Mouse (Mus musculus) thymus, postnatal 36 days (tissue): Measurements from ENCODE around the gene Sec14l2.
"Not testable (repeated sequence)": the region's sequence is repeated elsewhere in the genome, so short reads cannot be mapped to it uniquely, and the experiment has no call there.

ENCODE experiments used
- DNase-seq, 2 experiments: peaks; one replicate each; pipeline ENCODE4 v3.0.0; 2022; ENCODE audit warnings: mixed read lengths in 2 of 2

The Sec14l2 gene

DNA sequence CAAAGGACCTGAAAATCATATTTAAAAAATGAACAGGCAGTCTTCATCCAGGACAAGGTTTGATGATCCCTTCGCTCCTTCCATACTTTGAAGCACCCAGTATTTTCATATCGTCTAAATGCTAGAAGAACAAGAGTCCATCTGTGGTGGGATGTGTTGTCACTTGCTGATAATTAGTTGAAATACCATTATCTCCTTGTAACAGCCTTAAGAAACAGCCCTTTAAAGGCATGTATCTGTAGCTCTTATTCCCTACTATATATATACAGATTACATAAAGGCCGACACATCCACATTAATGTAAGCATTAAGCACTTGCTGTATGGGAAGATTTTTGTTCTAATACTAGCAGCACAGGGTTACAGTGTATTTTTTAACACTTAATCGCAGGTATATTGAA lies 5.2 kb upstream of the Sec14l2 start:
- DNase-seq = not testable (repeated sequence)

DNA sequence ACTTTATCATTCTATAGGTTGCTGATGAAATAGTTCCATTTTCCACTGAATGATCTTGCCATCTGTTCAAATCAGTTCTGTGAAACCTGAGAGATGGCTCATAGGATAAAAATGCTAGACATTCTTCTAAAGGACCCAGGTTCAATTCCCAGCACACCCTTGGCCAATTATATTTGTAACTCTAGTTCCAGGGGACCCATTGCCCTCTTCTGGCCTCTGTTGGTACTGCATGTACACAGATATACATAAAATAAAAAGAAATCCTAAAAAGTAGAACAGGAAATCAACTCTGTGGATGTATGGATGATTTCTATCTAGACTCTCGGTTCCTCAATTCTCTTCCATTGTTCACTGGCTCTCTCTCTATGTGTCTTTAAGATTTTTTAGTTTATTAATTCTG lies 3.8 kb upstream of the Sec14l2 start:
- DNase-seq = no peak

DNA sequence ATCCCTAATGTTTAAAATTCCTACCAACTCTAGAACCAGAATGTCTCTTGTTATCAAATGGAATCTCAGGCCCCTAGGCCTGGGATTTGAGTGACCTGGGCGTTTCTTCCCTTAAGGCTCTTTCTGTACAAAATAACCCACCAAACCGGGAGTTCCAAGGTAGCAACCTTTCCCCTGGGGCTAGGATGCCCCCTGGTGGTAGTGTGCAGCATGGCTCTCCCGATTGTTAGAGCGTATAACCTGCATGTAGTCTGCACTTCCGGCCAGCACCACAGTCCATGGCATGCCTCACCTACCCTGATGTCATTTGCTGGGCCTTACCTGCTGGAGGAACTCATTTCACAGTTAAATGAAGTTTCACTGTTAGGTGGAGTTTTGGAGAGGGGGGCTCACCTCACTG lies 707 bp upstream of the Sec14l2 start:
- peak; percentile 24 to 30 for DNase-seq

DNA sequence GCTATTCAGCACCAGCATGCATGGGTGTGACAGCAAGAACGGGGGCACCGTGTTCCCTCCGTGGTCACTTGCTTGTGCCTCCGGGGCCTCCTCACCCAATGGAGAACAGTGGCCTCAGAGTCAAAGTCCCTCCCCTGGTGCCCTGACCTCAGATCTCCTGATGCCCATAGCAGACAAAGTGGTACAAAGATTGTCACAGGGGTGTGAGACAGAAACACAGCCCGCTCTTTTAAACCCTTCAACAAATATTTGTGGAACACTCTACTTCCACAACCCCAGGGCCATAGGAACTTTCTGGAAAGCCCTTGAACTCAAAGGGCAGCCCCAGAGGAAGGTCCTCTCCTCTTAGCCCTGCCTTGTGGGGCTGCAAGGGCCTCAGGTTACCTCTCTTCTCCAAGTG lies 989 bp downstream of the Sec14l2 start:
- DNase-seq = no peak

DNA sequence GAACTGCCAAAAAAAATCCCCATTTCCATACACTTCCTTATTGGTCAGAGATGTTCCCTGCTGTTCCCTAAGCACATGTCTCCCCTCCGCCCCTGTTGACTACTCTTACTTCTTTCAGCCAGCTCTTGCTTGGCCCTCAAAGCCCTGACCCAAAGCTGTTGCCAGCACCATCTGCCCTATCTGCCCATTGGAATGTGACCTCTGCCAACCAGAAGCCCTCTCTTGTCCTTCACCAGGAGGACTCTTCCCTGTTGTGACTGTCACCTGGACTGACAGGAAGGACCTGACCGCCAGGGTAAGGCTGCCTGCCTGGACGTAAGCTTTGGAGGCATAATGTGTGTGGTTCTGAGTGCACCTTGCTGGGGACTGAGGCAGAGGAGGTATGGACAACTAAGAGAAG lies 1.5 kb downstream of the Sec14l2 start:
- no peak for DNase-seq

DNA sequence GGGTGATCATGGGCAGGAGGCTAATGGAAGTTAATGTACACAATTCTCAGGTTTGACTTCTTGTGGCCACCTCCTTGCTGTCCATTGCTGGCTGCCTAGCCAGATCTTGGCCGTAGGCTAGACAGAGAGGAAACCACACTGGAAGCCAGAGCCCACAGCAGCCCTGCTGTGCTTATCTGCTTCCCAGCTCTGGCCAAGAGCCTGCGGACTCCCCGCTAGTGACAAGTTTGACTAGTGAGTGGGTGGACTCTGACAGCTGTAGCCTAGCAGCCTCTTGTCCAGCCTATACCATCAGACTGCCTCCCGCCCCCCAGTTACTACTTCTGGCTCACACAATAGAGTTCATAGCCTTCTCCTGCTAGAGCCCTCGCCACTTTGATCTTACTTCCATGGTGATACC lies 3.6 kb downstream of the Sec14l2 start:
- DNase-seq = no peak

DNA sequence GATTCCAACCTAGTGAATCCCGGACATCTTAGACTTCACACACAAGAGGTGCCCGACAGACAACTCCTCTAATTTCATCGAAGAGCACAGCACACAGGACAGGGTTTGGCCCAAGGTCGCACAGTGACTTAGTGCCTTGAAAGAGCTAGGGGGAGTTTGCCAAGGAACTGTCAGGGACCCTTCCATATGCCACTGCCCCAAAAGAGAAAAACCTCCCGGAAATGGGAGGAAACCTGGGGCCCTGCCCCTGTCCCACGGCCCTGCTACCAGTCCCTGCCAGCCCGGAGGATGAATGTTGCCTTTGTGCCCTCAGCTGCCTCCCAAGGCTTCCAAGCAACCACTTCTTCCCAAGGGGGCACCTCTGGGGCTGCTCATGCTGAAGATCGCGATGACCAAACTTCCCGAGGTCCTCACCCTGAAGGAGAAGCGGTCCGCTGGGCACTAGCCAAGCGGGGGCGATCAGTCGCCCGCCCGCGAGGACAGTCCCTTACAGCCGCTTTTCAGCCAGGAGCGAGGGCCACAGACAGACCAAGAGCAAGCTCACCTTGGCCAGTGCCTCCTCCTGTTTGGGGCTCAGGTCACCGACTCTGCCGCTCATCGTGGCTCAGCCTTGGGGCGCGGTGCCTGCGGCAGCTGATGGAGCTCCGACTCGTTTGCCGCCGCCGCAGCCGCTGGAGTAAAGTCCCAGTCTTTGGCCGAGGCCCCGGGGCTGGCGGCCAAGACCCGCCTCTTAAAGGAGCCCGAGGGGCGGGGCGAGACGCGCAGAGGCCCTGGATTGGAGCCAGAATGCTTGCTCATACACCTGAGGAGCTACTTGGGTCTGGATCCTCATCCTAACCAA lies 4.9 kb downstream of the Sec14l2 start:
- DNase-seq = no peak

DNA sequence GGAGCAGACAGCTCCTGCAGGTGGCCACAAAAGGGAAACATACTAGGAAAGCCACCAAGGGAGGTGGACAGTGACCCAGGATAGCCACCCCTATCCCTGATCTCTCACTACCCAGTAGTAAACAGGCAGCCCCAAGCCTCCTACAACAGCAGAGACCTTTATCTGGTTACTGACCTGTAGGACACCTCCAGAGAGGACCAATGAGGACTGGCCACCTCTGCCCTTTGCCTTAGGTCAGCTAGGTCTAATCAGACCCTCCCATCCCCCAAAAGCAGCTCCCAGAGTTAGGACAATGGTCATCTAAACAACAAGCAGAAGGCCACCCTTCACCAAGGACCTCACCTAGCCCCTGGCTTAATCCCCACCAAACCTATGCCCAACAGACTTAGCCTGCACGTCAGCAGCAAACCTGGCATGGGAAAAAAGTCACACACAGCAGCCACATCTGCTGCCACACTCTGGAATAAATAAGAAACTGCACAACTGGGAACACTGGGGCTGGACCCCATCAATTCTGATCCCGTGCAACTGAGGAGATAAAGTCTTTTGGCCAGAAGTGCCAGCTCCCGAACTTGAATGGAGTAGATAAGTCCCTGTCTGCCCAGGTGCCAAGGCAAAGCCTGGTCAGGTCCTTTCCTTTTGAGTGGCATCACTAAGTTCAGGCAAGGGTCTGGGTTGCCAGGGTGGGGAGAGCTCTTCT lies 5.7 kb downstream of the Sec14l2 start:
- DNase-seq = no peak

DNA sequence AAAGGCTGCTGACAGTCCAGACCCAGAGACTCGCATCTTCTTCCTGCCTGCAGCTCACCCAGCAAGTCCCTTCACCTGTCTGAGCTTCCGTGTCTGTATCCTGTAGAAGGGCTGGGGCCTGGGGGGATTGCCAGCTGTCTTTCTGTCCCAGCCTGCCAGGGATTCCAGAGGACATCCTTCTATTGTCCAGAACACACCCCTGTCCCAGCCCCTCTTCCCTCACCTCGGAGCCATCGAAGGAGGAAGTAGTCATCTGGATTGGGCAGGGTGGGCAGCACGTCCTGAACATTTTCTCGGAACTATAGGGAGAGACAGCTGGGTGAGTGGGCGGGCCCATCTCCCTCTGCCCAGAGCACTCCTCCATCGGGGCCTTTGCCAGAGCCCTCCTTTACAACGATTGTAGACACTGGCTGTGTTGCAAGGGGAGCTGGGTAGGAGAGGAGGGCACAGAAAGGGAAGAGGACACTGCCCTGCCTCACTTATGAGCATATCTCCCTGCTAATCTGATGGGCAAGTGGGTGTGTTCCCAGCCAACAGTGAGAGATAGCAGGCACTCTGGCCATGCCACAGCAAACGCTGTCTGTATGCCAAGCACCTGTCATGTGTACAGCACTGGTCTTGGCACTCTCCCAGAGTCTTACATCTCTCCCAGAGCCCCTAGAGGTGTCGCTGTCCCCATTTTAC lies 6.6 kb downstream of the Sec14l2 start:
- no peak for DNase-seq

DNA sequence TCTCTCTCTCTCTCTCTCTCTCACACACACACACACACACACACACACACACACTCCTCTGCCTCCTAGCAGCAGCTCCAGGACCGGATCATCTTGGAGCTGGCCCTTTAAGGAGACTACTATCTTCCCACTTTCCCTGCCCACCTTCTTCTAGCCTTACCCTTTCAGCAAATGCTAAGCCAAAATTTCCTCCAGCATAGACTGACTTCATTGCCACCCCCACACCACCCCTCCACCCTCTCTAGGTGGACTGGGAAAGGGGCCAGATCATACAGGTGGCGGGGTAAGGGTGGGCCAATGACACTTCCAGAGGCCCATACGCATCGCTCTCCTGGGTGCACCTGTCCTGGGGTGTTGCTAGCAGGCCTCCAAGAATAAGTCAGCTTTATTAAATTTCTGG lies 7.8 kb downstream of the Sec14l2 start:
- no peak for DNase-seq

DNA sequence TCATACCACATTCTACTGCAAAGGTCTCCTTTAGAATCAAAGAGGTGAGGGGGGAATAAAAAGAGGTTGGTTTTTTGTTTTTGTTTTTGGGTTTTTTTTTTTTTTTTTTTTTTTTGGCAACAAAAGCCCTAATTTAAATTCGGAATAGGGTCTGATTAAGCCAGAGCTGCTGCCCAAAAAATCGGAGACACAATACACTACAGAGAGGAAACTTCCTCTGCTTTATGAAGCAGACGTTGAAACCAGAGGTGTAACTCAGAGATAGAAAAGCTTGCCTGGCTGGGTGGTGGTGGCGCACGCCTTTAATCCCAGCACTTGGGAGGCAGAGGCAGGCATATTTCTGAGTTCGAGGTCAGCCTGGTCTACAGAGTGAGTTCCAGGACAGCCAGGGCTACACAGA lies 8.7 kb downstream of the Sec14l2 start:
- DNase-seq = not testable (repeated sequence)

DNA sequence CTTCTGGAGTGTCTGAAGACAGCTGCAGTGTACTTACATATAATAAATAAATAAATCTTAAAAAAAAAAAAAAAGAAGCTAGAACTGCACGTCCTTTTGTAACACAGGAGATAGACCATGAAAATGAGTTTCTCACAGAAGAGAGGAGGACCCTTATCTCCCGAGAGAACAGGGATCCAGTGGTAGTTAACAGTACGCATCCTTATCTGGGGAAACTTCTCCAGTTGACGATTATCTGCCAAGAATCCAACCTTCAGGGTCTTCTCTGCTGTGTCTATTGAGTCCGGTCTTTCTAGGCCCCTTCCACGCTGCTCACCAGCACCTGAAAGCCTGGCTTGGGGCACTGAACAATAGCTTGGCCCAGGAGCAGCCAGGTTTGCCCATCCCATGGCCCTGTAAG lies 9.2 kb downstream of the Sec14l2 start:
- no peak for DNase-seq

DNA sequence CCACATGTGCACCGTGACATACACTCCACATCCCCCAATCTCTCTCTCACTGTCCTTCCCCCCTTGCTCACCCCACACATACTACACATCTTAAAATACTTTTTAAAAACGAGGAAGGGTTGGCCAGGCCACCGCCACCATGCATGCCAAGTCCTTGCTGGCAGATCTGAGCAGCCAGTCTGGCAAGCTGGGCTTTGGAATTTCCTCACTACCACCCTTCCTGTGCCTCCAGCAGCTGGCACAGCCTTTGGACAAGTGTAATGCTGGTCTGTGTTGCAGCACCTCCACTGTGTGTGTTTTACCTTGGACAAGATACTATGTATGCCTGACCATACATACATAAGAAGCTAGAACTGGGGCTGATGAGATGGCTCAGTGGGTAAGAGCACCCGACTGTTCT lies 9.7 kb downstream of the Sec14l2 start:
- no peak for DNase-seq

DNA sequence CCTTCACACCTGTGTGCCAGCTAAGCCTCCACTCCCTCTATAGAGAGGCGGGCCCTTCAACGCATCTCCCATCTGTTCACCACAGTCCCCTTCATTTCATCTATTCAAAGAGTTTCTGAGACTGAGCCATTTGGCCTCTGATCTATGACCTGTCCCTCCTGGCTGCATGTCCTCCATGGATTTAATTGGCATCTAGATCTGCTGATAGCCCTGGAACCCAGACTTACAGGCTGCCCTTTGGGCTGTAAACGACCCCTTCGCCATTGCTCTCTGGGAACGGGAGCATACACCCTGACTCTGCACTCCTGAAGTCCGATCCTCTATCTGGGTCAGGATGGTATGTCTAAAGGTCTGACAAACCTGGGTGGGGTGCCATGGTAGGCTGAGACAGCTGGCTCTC lies 10.4 kb downstream of the Sec14l2 start:
- DNase-seq = no peak

DNA sequence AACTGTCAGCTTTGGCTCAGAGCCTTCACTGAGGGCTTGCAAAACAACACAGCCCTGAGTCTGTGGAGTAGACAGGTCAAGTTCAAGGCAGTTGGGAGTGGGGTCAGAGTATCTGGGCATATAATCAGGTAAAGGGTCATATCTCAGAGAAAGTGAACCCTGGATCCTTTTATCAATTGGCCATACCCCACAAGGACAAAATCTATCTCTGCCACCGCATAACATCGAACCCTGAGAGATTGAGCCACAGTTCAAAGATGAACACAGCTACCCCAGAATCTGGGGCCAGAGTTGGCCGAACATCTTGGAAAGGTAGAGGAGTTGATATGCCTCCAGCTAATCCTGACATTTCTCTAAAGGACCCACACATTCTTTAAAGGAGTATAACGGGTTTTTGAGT lies 11.2 kb downstream of the Sec14l2 start:
- no peak for DNase-seq

DNA sequence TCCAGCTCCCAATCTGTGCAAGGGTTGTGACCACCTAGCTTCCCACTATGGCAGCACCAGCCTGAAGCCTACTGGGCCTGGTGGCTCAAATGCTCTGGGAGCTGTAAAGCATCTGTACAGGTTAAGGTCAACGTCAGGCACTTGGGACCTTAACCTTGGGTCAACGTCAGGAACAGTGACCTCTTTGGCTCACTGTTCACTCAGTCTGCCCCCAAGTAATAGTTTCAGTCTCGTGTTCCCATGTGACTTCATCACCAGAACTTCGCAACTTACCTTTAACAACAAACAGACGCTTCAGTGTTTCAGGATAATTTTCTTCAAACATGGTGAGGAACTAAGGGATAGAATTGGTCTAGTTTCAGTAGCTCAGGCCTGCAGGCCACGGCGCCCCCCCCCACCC lies 14.5 kb downstream of the Sec14l2 start:
- no peak for DNase-seq

DNA sequence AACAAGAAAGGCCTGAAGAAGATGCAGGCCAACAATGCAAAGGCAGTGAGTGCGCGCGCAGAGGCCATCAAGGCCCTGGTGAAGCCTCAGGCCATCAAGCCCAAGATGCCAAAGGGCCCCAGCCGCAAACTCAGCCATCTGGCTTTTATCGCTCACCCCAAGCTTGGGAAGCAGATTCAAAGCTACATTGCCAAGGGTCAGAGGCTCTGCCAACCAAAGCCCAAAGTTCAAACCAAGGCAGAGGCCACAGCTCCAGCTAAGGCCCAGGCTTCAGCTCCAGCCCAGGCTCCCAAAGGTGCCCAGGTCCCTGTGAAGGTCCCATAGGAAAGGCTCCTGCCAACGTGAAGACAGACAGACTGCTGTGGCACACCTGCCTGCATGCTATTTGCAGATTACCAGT lies 15.3 kb downstream of the Sec14l2 start:
- DNase-seq = not testable (repeated sequence)

DNA sequence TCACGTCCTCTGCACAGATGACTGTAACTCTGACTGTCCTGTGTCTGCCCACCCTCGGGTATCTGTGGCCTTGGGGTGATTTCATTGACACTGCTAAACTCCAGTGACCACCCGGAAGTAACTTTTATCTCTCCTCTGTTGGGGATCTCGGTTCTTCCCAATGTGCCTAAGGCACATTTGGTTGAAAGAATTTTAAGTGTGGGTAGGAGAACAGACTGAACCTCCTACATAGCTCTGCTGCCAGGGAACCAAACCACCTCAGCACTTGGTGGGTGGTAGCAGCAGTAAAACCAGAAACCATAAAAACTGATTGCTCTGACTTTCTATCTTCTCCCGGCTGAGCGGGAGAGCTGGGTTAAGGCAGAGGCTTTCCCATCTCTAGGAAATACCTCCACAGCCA lies 17.8 kb downstream of the Sec14l2 start:
- no peak for DNase-seq

DNA sequence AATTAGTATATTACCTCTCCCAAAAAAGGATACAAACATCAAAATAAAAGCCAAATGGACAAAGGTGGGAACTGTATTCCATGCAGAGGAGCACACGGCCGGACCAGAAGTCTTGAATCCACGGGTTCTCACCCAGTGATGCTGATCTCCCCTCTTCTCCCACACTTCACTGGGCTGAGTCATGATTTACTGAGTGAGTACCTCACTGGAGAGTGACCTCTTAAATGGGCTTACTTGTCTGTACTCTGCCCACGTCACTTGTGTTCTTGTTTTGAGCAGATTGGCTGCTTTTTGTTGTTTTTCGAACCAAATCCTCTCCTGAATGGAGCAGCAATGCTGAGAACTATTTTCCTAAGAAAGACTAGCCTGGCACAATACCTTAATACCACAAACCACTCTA lies 18.2 kb downstream of the Sec14l2 start:
- DNase-seq = no peak

DNA sequence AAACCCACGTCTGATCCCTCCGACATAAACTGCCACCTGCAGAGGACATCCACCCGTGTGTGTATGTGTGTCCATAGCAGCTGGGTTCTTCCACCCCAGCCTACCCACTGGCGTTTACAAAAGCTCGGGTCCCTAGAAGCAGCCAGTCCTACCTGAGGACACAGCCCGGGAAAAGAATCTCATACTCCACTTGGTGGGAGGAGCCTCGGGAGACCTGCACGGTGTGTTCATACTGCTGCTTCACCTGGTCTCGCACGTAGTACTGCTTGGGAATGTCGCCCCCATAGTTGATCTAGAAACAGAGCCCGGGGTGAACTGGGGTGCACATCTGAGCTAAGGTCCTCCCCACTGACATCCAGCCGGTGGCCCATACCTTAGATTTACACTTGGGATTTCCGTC lies 19.7 kb downstream of the Sec14l2 start:
- no peak for DNase-seq

DNA sequence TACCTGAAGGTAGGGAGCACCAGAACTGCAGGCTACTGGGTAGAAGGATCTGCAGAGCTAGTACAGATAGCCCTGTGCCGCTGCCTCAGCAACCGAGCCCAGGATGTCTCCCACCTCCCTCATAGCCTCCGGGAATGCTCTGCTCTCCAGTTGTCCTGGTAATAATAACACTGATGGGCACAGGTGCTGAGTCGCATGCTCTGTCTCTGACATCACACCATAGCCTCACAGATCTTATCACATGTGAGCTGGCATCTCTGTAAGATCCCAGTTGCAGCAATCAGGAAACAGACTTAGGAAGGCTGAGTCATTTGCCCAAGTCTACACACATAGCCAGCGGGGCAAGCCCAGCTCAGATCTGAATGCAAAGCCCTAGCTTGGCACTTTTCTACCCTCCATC lies 21.4 kb downstream of the Sec14l2 start:
- no peak for DNase-seq

DNA sequence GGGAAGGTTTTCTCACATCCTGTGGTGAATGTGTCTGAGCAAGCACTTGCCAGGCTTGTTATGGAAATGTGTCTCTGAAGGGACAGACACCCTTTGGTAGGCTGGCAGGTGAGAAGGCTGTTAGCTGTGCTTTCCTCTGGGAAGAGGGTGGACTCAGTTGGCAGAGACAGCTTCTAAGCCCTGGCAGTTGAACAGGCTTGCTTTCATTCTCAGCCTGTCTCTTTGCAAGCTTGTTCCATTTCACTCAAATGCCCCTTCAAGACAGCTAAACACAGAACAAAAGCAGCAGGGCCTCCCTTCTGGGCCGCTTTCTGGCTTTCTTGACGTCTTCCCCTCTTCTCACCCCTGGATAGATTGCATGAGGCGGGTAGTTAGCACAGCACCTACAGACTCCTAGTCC lies 23.8 kb downstream of the Sec14l2 start:
- no peak for DNase-seq

DNA sequence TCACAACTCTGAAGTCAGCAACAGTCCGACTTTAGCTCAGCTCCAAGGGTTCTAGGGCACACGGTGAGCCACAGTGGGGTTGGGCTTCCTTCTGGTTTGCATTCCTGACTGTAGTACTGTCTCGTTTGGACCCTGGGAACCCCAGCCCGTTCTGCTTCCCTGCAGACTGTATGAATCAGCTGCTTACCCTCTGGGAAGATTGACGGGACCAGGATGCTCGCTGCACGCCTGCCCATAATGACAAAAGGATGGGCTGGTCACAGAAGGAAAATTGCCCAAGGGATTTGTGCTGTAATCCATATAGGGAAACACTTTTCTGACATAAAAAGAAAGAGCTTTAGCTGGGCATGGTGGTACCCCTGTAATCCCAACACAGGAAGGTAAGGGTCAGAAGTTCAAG lies 24.4 kb downstream of the Sec14l2 start:
- DNase-seq = no peak

DNA sequence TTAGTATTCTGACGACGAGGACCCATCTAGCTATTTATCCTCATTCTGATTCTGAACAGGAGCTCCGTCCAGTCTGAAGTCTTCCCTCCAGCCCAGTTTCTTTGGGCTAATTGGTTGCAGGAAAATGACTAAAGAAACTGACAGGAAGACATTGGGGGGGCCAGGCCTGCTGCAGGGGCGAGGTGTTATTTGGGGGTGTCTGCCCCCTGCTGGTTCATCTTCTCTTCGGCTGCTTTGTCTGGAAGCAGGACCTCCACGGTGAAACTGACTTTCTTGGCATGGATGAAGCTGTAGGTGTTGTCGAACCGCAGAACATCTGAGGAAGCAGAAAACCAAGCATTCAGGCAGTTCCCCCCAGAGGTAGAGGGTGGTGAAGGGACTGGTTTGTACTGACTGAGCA lies 25.1 kb downstream of the Sec14l2 start:
- DNase-seq = peak; percentile 33 to 38
